Mouse (Mus musculus) spleen, adult 2 months (tissue): ENCODE data around the gene Lgi4. TPM values are rescaled to one million over a fixed set of nuclear protein-coding genes. Genes with fewer than 3 reads are reported as not detected.

Source experiments
- DNase-seq, 2 experiments: peaks; one replicate each; pipeline versions ENCODE4 v3.0.0 to v3.0.0-alpha.2; 2012 to 2021; ENCODE audit warnings: low spot score in 2 of 2, low read depth in 1 of 2
- H3K27ac ChIP-seq: fragments of 200-500 bp; 2 replicates; pipeline ENCODE4 v1.5.1; 2012; ENCODE audit warnings: low read length, inconsistent platforms; ENCODE audit not compliant: insufficient read depth
- H3K27me3 ChIP-seq: fragments of 200-500 bp; 2 replicates; pipeline ENCODE4 v1.6.1; 2012; ENCODE audit warnings: mild to moderate bottlenecking, moderate library complexity, low read length, inconsistent platforms; ENCODE audit not compliant: control insufficient read depth, insufficient read depth
- H3K36me3 ChIP-seq: fragments of 200-500 bp; 2 replicates; pipeline ENCODE4 v1.6.1; 2012; ENCODE audit warnings: mild to moderate bottlenecking, low read length, inconsistent platforms; ENCODE audit not compliant: control insufficient read depth, insufficient read depth
- H3K4me1 ChIP-seq: fragments of 200-500 bp; 2 replicates; pipeline ENCODE4 v1.6.1; 2011; ENCODE audit warnings: inconsistent platforms; ENCODE audit not compliant: control insufficient read depth, insufficient read depth, insufficient read length
- H3K4me3 ChIP-seq: fragments of 200-500 bp; 2 replicates; pipeline ENCODE4 v1.5.1; 2011; ENCODE audit warnings: mild to moderate bottlenecking, inconsistent platforms; ENCODE audit not compliant: insufficient read depth, insufficient read length; ENCODE audit errors: extremely low read depth
- CTCF ChIP-seq: fragments of 200-500 bp; IDR thresholded peaks from 2 replicates; pipeline ENCODE4 v1.5.1; 2011; ENCODE audit warnings: mild to moderate bottlenecking, inconsistent platforms; ENCODE audit not compliant: insufficient read depth, insufficient read length, insufficient replicate concordance; ENCODE audit errors: extremely low read depth
- POLR2A ChIP-seq: fragments of 200-500 bp; IDR thresholded peaks from 2 replicates; pipeline ENCODE4 v1.6.1; 2011; ENCODE audit warnings: low read depth, low read length, inconsistent platforms
- WGBS: fragments of 180-500 bp; shearing (Covaris S2); methylation state at CpG from one replicate; pipeline ENCODE4 v1.1.7; 2018; 5-methylcytosine and 5-hydroxymethylcytosine counted together
- polyA plus RNA-seq: library from polyadenylated mRNA; depleted of rRNA; stranded (reverse); fragments of >200 nt; gene quantifications from 2 replicates; pipeline ENCODE4 v1.2.3, GENCODE M21; 2012; rRNA removed

Lgi4 gene
- polyA plus RNA-seq, 1 experiment = 0.92 TPM

GRCm38 (mm10) chr7:31117465-31117864 is 58.3 kb downstream of the Lgi4 start:
- no peak overlapping the region for H3K4me3 ChIP-seq
- no peak overlapping the region for H3K27ac ChIP-seq
- no peak for DNase-seq
- H3K27me3 ChIP-seq = no peaks in the 10 kb centered on the region
- TF ChIP-seq POLR2A (no peak), CTCF (no peak)
- WGBS = 89% methylated on average over 11 of the region's 11 CpGs
- no peaks in the 10 kb centered on the region for H3K36me3 ChIP-seq
- H3K4me1 ChIP-seq = no peaks in the 10 kb centered on the region

DNA sequence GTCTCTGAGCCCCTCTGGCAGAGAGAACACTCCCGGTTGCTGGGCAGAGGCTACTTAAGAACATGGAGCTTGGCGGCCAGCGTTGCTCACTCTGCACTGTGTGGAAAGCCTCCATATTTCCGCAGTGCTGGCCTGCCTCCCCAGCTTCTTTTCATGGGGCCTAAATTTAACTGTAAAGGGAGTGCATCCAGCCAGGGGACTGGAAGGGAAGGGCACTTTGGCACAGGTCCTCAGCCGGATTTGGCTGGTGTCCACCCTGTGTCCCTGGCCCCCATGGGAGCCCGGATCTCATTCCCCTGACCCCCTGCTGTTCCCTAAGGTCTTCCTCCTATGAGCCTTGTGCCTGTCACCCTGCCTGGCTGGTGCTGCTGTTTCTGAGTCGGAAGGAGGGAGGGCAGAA is 59.3 kb downstream of the Lgi4 start:
- Histone ChIP-seq H3K36me3 (no peaks in the 10 kb centered on the region), H3K27ac (no peak overlapping the region), H3K4me3 (no peak overlapping the region), H3K27me3 (no peaks in the 10 kb centered on the region), H3K4me1 (no peaks in the 10 kb centered on the region)
- no peak for DNase-seq
- TF ChIP-seq POLR2A (no peak), CTCF (no peak)
- 82% methylated on average over 7 of the region's 7 CpGs for WGBS

- H3K4me3 ChIP-seq = no peak overlapping the region
- WGBS = 93% methylated on average over 5 of the region's 5 CpGs
- H3K36me3 ChIP-seq = no peaks in the 10 kb centered on the region
- no peaks in the 10 kb centered on the region; the same call in 1 of the 2 replicates for H3K4me1 ChIP-seq
- no peak overlapping the region for H3K27ac ChIP-seq
- no peaks in the 10 kb centered on the region for H3K27me3 ChIP-seq
- no peak for DNase-seq
- TF ChIP-seq POLR2A (no peak), CTCF (no peak)
Observed at GRCm38 (mm10) chr7:31119556-31119955, 60.4 kb downstream of the Lgi4 start.

Other genes starting within 250 kb of the Lgi4 start
- 19.2 and 38.6 TPM in 2 replicates for gene Ffar2, start 235.6 kb upstream of the Lgi4 start, polyA plus RNA-seq
- 0.59 and 0.84 TPM in 2 replicates for gene Ffar3, start 203.2 kb upstream of the Lgi4 start, polyA plus RNA-seq
- gene Ffar1, start 197.8 kb upstream of the Lgi4 start, polyA plus RNA-seq = 17.0 and 20.1 TPM in 2 replicates
- 269 and 316 TPM in 2 replicates for gene Cd22, start 179.0 kb upstream of the Lgi4 start, polyA plus RNA-seq
- gene Mag, start 144.5 kb upstream of the Lgi4 start, polyA plus RNA-seq = 3.5 TPM in 2 replicates
- 15.6 and 18.2 TPM in 2 replicates for gene Hamp2, start 134.7 kb upstream of the Lgi4 start, polyA plus RNA-seq
- 0.82 TPM in 1 of 2 replicates, not detected in the other for gene Hamp, start 115.3 kb upstream of the Lgi4 start, polyA plus RNA-seq
- gene Usf2, start 102.5 kb upstream of the Lgi4 start, polyA plus RNA-seq = 151 and 196 TPM in 2 replicates
- gene Lsr, start 85.9 kb upstream of the Lgi4 start, polyA plus RNA-seq = 7.5 and 9.4 TPM in 2 replicates
- gene Fam187b, start 85.6 kb upstream of the Lgi4 start, polyA plus RNA-seq = 0.35 and 0.63 TPM in 2 replicates
- gene Fxyd5, start 16.9 kb upstream of the Lgi4 start, polyA plus RNA-seq = 168 and 181 TPM in 2 replicates
- gene Fxyd7, start 7.9 kb upstream of the Lgi4 start, polyA plus RNA-seq = 1.1 and 1.2 TPM in 2 replicates
- gene Fxyd1, start 2.1 kb upstream of the Lgi4 start, polyA plus RNA-seq = 60.6 and 67.6 TPM in 2 replicates
- gene Fxyd3, start 17.4 kb downstream of the Lgi4 start, polyA plus RNA-seq = 0.94 and 1.8 TPM in 2 replicates
- 22.1 and 26.8 TPM in 2 replicates for gene Hpn, start 55.9 kb downstream of the Lgi4 start, polyA plus RNA-seq
- 41.6 and 48.4 TPM in 2 replicates for gene Scn1b, start 67.7 kb downstream of the Lgi4 start, polyA plus RNA-seq
- 325 and 338 TPM in 2 replicates for gene Gramd1a, start 96.6 kb downstream of the Lgi4 start, polyA plus RNA-seq
- gene Scgb2b2, start 231.2 kb downstream of the Lgi4 start, polyA plus RNA-seq = not detected in 2 replicates
- gene Scgb1b2, start 232.5 kb downstream of the Lgi4 start, polyA plus RNA-seq = not detected in 2 replicates